Mouse (Mus musculus) urinary bladder, postnatal 25 days (tissue): ENCODE data around the gene Kif2b.

Source experiments
- DNase-seq: peaks from one replicate; pipeline ENCODE4 v3.0.0; 2022; ENCODE audit warnings: low spot score

The Kif2b gene

GRCm38 (mm10) chr11:91577317-91577716 lies at the start of gene Kif2b:
Gene Kif2b, minus strand, starts transcription at chr11:91577558.
- no peak for DNase-seq

GRCm38 (mm10) chr11:91593088-91593487 lies 15.7 kb upstream of the Kif2b start:
- no peak for DNase-seq

GRCm38 (mm10) chr11:91576856-91577255 lies 502 bp downstream of the Kif2b start:
- no peak for DNase-seq

GRCm38 (mm10) chr11:91575406-91575805 lies 2.0 kb downstream of the Kif2b start:
- DNase-seq: no peak

- DNase-seq: no peak
Measured at GRCm38 (mm10) chr11:91574477-91574876, 2.9 kb downstream of the Kif2b start.

- DNase-seq: no peak
Measured at GRCm38 (mm10) chr11:91530737-91531136, 46.6 kb downstream of the Kif2b start.
